Mouse (Mus musculus) kidney, adult 2 months (tissue): ENCODE results near the gene Grid2. TPM values are rescaled to one million over a fixed set of nuclear protein-coding genes. Genes with fewer than 3 reads are reported as not detected.

Experiments
- DNase-seq: peaks from one replicate; pipeline ENCODE4 v3.0.0; 2021
- H3K27ac ChIP-seq: fragments of 200-500 bp; 2 replicates; pipeline ENCODE4 v1.5.1; 2012; ENCODE audit warnings: low read depth, low read length, control low read depth, inconsistent platforms; ENCODE audit not compliant: insufficient read depth
- H3K27me3 ChIP-seq: fragments of 200-500 bp; replicated peaks from 2 replicates; pipeline ENCODE4 v1.6.1; 2012; ENCODE audit warnings: mild to moderate bottlenecking, moderate library complexity, low read length, inconsistent platforms; ENCODE audit not compliant: control insufficient read depth, insufficient read depth
- H3K36me3 ChIP-seq: fragments of 200-500 bp; 2 replicates; pipeline ENCODE4 v1.6.1; 2012; ENCODE audit warnings: mild to moderate bottlenecking, moderate library complexity, low read length, inconsistent platforms; ENCODE audit not compliant: control insufficient read depth, insufficient read depth
- H3K4me1 ChIP-seq: fragments of 200-500 bp; 2 replicates; pipeline ENCODE4 v1.6.1; 2011; ENCODE audit warnings: low read length; ENCODE audit not compliant: control insufficient read depth, insufficient read depth
- H3K4me3 ChIP-seq: fragments of 200-500 bp; 2 replicates; pipeline ENCODE4 v1.5.1; 2011; ENCODE audit warnings: mild to moderate bottlenecking, low read depth, low read length, control low read depth; ENCODE audit not compliant: insufficient read depth
- CTCF ChIP-seq: fragments of 200-500 bp; conservative IDR thresholded peaks from 2 replicates; pipeline ENCODE4 v1.5.1; 2011; ENCODE audit warnings: low read depth, mild to moderate bottlenecking, control low read depth, low read length, moderate library complexity, mixed read lengths; ENCODE audit not compliant: insufficient read depth, insufficient read length
- POLR2A ChIP-seq: fragments of 200-500 bp; IDR thresholded peaks from one replicate; pipeline ENCODE4 v1.6.1; 2011; ENCODE audit warnings: low read depth, low read length, control low read depth
- WGBS: fragments of 180-500 bp; shearing (Covaris S2); methylation state at CpG from one replicate; pipeline ENCODE4 v1.1.7; 2018; 5-methylcytosine and 5-hydroxymethylcytosine counted together
- polyA plus RNA-seq: library from polyadenylated mRNA; depleted of rRNA; stranded (reverse); fragments of >200 nt; gene quantifications from 2 replicates; pipeline ENCODE4 v1.2.3, GENCODE M21; 2012

The Grid2 gene
- polyA plus RNA-seq, 1 experiment: not detected

DNA sequence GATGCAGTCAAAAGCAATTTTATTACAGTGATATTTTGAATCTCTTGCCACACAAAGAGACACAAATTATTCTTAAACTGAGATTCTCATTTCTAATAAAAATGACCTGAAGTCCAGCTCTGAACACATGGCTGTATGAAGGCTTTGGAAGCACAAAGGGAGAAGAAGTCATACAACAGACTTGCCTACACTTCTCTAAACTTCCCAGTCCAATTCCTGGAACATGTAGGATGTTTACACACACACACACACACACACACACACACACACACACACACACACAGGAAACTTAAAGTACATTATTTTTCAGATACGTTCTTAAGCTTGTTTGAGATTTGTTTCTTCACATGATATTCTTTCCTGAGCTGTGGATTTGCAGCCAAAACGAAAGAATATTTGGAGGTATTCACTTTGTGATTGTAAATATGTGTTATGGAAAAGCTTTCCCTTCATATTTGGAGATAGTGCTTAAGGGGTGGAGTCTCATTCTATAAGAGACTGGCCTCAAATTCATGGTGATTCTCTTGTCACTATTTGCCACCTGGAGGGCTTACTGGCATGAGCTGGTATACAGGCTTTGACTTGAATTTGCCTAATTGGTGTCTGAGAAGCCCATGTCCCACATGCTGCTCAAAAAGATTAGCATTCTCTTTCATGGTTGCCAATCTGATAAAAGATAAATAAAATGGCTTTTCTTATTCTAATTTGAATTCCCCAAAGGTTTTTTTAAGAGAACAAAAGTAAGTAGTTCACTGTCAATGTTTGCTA, 1049.2 kb downstream of the Grid2 start:
- Histone ChIP-seq H3K4me1 (no peaks in the 10 kb centered on the region), H3K4me3 (no peak overlapping the region), H3K27ac (no peak overlapping the region), H3K27me3 (no peaks in the 10 kb centered on the region), H3K36me3 (no peaks in the 10 kb centered on the region)
- TF ChIP-seq CTCF (no peak), POLR2A (no peak)
- WGBS: 57% methylated on average over 2 of the region's 2 CpGs
- DNase-seq: no peak

GRCm38 (mm10) chr6:64308631-64309030, 1053.0 kb downstream of the Grid2 start:
- WGBS: 76% methylated on average over 1 of the region's 1 CpGs
- Histone ChIP-seq H3K36me3 (no peaks in the 10 kb centered on the region), H3K4me3 (no peak overlapping the region), H3K4me1 (no peaks in the 10 kb centered on the region), H3K27ac (no peak overlapping the region), H3K27me3 (no peaks in the 10 kb centered on the region)
- no peak for DNase-seq
- no peak for TF ChIP-seq CTCF
- TF ChIP-seq POLR2A: no peak

- H3K27ac ChIP-seq: no peak overlapping the region
- 0 out of 2 replicates have a peak, but pooled peaks have one; percentile 17 for TF ChIP-seq CTCF
- no peak for TF ChIP-seq POLR2A
- no peaks in the 10 kb centered on the region for H3K36me3 ChIP-seq
- WGBS: 93% methylated on average over 1 of the region's 1 CpGs
- no peak overlapping the region for H3K4me3 ChIP-seq
- DNase-seq: peak; percentile 3
- H3K4me1 ChIP-seq: no peaks in the 10 kb centered on the region
- H3K27me3 ChIP-seq: no peaks in the 10 kb centered on the region
Measured at GRCm38 (mm10) chr6:64313132-64313531, 1057.5 kb downstream of the Grid2 start.

DNA sequence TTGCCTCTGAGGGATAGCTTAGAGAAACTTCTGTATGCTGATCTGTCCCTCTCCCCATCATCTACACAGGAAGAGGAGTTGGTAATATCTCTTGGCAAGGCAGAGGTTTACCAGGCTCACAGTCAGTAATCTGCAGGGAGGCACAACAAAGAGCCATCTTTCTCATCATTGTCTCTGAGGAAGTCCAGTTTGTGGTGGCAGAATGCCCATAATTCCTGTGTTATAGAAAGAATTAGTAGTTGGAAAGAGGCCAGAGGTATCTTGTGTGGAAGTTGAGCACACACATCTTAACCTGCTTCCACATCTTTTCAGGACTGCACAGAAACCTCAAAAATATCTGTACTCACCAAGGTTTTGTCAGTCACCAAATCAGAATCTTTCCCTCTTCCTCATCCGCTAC, 1071.3 kb downstream of the Grid2 start:
- Histone ChIP-seq H3K36me3 (no peaks in the 10 kb centered on the region), H3K4me1 (no peaks in the 10 kb centered on the region), H3K4me3 (no peak overlapping the region), H3K27ac (no peak overlapping the region), H3K27me3 (no peaks in the 10 kb centered on the region)
- WGBS: 91% methylated on average over 1 of the region's 1 CpGs
- TF ChIP-seq CTCF: no peak
- no peak for TF ChIP-seq POLR2A
- no peak for DNase-seq

GRCm38 (mm10) chr6:64327876-64328275, 1072.2 kb downstream of the Grid2 start:
- no peaks in the 10 kb centered on the region for H3K4me1 ChIP-seq
- H3K4me3 ChIP-seq: no peak overlapping the region
- no peaks in the 10 kb centered on the region for H3K36me3 ChIP-seq
- 37% methylated on average over 3 of the region's 3 CpGs for WGBS
- DNase-seq: no peak
- no peaks in the 10 kb centered on the region for H3K27me3 ChIP-seq
- TF ChIP-seq POLR2A (no peak), CTCF (no peak)
- no peak overlapping the region for H3K27ac ChIP-seq

- no peaks in the 10 kb centered on the region for H3K36me3 ChIP-seq
- H3K4me1 ChIP-seq: no peaks in the 10 kb centered on the region
- H3K27me3 ChIP-seq: no peaks in the 10 kb centered on the region
- DNase-seq: no peak
- 88% methylated on average over 4 of the region's 4 CpGs for WGBS
- no peak overlapping the region for H3K27ac ChIP-seq
- no peak for TF ChIP-seq CTCF
- no peak for TF ChIP-seq POLR2A
- no peak overlapping the region for H3K4me3 ChIP-seq
Measured at GRCm38 (mm10) chr6:64398413-64399098, 1142.9 kb downstream of the Grid2 start.

DNA sequence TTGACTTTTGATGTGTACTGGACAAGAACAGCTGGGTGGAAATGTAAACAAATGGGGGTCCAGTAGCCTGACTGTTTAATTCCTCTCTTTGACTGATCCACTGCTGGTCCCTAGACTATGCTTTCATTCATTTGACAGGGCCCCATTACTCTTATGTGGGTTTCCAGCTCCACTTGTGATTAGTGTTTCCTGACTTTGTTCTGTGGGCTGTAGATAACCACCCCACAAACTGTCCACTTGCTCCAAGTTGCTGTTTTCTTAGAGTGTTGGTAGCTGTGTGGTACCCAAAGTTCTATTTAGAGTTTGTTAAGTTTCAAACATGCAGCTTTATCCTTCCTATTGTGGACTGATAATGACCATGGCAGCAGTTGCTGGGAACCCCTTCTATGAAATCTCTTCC, 1172.0 kb downstream of the Grid2 start:
- no peaks in the 10 kb centered on the region for H3K27me3 ChIP-seq
- no peak overlapping the region for H3K27ac ChIP-seq
- no peaks in the 10 kb centered on the region for H3K36me3 ChIP-seq
- no peaks in the 10 kb centered on the region for H3K4me1 ChIP-seq
- no peak overlapping the region for H3K4me3 ChIP-seq
- DNase-seq: no peak
- TF ChIP-seq CTCF: no peak
- no peak for TF ChIP-seq POLR2A
